18 mouse cellular contexts compared by ENCODE assay signal in genomic region chr7:63829362-63829920, GRCm38 (mm10).
"Had no signal": no experiment of that assay in that cellular context is flagged by ENCODE, and none has a peak within 500 bp of the region (broad histone marks: within the 10 kb centered on the region; RNA-seq: fewer than 3 reads in every experiment).

No protein-coding gene starts in this region.

- H3K9me3 ChIP-seq: liver, embryonic 15.5 days; lung, embryonic 15.5 days; megakaryocyte, embryonic 14.5 days; midbrain, embryonic 13.5 days; midbrain, embryonic 15.5 days; stomach, embryonic 15.5 days had no signal

- H3K27me3 ChIP-seq: liver, embryonic 15.5 days; lung, embryonic 15.5 days; midbrain, embryonic 13.5 days; midbrain, embryonic 15.5 days; stomach, embryonic 15.5 days had no signal

- H3K4me2 ChIP-seq: liver, embryonic 15.5 days; lung, embryonic 15.5 days; midbrain, embryonic 11.5 days; midbrain, embryonic 13.5 days; midbrain, embryonic 15.5 days; stomach, embryonic 15.5 days had no signal

- H3K4me3 ChIP-seq: liver, embryonic 15.5 days; lung, embryonic 15.5 days; megakaryocyte, embryonic 14.5 days; midbrain, embryonic 13.5 days; midbrain, embryonic 15.5 days; stomach, embryonic 15.5 days had no signal

- H3K4me1 ChIP-seq: liver, embryonic 15.5 days; lung, embryonic 15.5 days; megakaryocyte, embryonic 14.5 days; midbrain, embryonic 13.5 days; midbrain, embryonic 15.5 days; stomach, embryonic 15.5 days had no signal

- H3K36me3 ChIP-seq: liver, embryonic 15.5 days; lung, embryonic 15.5 days; midbrain, embryonic 13.5 days; midbrain, embryonic 15.5 days; stomach, embryonic 15.5 days had no signal

- H3K9ac ChIP-seq: liver, embryonic 15.5 days; liver, postnatal 0 days; lung, embryonic 15.5 days; midbrain, embryonic 13.5 days; midbrain, embryonic 15.5 days; stomach, embryonic 15.5 days had no signal

- H3K27ac ChIP-seq: liver, embryonic 15.5 days; lung, embryonic 15.5 days; macrophage; midbrain, embryonic 13.5 days; midbrain, embryonic 15.5 days; stomach, embryonic 15.5 days; stomach, postnatal 0 days had no signal

- ATAC-seq: liver, postnatal 0 days; lung, postnatal 0 days; midbrain, embryonic 13.5 days; midbrain, embryonic 15.5 days had no signal

- DNase-seq: liver, postnatal 0 days; lung, adult 2 months; lung, postnatal 14 days; lung, postnatal 36 days; right cerebral cortex, postnatal 14 days; thymus, adult 18-20 months; thymus, postnatal 14 days; thymus, postnatal 36 days had no signal
